Mouse (Mus musculus): Measurements from ENCODE around the gene Akap11. TPM values are rescaled to one million over a fixed set of nuclear protein-coding genes. Genes with fewer than 3 reads are reported as not detected.

Akap11 gene
- polyA plus RNA-seq, 1 experiment: 0.02 TPM

GRCm38 (mm10) chr14:78468991-78469390 lies 67.6 kb downstream of the Akap11 start:
- H3K4me1 ChIP-seq (ENCODE audit: control insufficient read depth): no peaks in the 10 kb centered on the region
- no peaks in the 10 kb centered on the region for H3K27me3 ChIP-seq (ENCODE audit: control insufficient read depth)
- TF ChIP-seq TAL1 (IDR thresholded peaks at IDR 0.05; ENCODE audit: low read length) (no peak), GATA1 (IDR thresholded peaks at IDR 0.05; ENCODE audit: low read length) (no peak)
- H3K9me3 ChIP-seq (ENCODE audit: control insufficient read depth, low read length): no peaks in the 10 kb centered on the region
- H3K36me3 ChIP-seq (ENCODE audit: control insufficient read depth): no peaks in the 10 kb centered on the region
- H3K4me3 ChIP-seq (replicated peaks): no peak overlapping the region

- TF ChIP-seq GATA1 (IDR thresholded peaks at IDR 0.05; ENCODE audit: low read length) (no peak), TAL1 (IDR thresholded peaks at IDR 0.05; ENCODE audit: low read length) (no peak)
- H3K9me3 ChIP-seq (ENCODE audit: control insufficient read depth, low read length): no peaks in the 10 kb centered on the region
- H3K4me1 ChIP-seq (ENCODE audit: control insufficient read depth): no peaks in the 10 kb centered on the region
- no peak overlapping the region for H3K4me3 ChIP-seq (replicated peaks)
- H3K36me3 ChIP-seq (ENCODE audit: control insufficient read depth): no peaks in the 10 kb centered on the region
- no peaks in the 10 kb centered on the region for H3K27me3 ChIP-seq (ENCODE audit: control insufficient read depth)
Measured at GRCm38 (mm10) chr14:78467994-78468393, 68.6 kb downstream of the Akap11 start.

DNA sequence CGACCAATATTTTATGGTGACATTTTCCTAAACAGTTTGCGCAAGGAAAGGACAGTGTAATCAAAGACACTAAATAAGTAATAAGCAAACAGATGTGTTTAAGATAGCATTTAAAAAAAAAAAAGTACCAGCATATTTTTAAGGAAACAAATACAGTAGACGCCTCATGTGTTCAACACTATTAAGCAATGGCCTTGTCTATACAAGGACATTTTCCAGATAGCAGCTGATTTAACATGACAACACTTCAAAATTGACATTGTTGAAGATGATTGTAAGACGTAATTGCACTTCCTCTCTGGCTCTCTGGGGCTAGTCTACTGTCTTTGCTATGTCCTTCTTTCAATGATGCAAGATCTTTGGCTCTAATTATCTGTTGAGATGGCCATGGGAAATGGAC lies 72.3 kb downstream of the Akap11 start:
- Histone ChIP-seq H3K36me3 (ENCODE audit: control insufficient read depth) (no peaks in the 10 kb centered on the region), H3K4me3 (replicated peaks) (no peak overlapping the region), H3K27me3 (ENCODE audit: control insufficient read depth) (no peaks in the 10 kb centered on the region), H3K4me1 (ENCODE audit: control insufficient read depth) (no peaks in the 10 kb centered on the region), H3K9me3 (ENCODE audit: control insufficient read depth, low read length) (no peaks in the 10 kb centered on the region)
- TF ChIP-seq GATA1 (IDR thresholded peaks at IDR 0.05; ENCODE audit: low read length): no peak
- no peak for TF ChIP-seq TAL1 (IDR thresholded peaks at IDR 0.05; ENCODE audit: low read length)

- H3K36me3 ChIP-seq (ENCODE audit: control insufficient read depth): no peaks in the 10 kb centered on the region
- H3K27me3 ChIP-seq (ENCODE audit: control insufficient read depth): no peaks in the 10 kb centered on the region
- no peaks in the 10 kb centered on the region for H3K9me3 ChIP-seq (ENCODE audit: control insufficient read depth, low read length)
- H3K4me3 ChIP-seq (replicated peaks): no peak overlapping the region
- no peaks in the 10 kb centered on the region for H3K4me1 ChIP-seq (ENCODE audit: control insufficient read depth)
- no peak for TF ChIP-seq TAL1 (IDR thresholded peaks at IDR 0.05; ENCODE audit: low read length)
- TF ChIP-seq GATA1 (IDR thresholded peaks at IDR 0.05; ENCODE audit: low read length): no peak
Measured at GRCm38 (mm10) chr14:78459121-78459520, 77.5 kb downstream of the Akap11 start.

DNA sequence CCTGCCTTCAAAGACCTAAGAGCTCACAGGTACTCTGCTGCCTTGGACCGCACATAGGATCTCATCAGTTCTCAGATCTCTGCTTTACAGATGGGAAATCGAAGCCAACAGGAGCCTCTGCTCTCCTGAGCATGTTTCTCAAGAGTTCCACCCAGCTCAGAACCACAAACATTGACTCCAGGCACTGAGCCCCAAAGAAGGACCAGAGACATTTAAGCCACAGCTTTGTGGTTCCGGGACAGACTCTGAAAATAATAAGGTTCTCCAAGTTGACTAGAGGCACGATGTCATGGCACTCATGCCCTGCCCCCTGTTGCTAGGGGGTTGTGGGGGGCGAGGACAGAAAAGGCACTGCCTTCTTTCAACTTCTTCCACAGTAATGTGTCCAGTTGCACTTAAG lies 77.9 kb downstream of the Akap11 start:
- Histone ChIP-seq H3K27me3 (ENCODE audit: control insufficient read depth) (no peaks in the 10 kb centered on the region), H3K4me1 (ENCODE audit: control insufficient read depth) (no peaks in the 10 kb centered on the region), H3K9me3 (ENCODE audit: control insufficient read depth, low read length) (no peaks in the 10 kb centered on the region), H3K4me3 (replicated peaks) (no peak overlapping the region), H3K36me3 (ENCODE audit: control insufficient read depth) (no peaks in the 10 kb centered on the region)
- TF ChIP-seq TAL1 (IDR thresholded peaks at IDR 0.05; ENCODE audit: low read length) (no peak), GATA1 (IDR thresholded peaks at IDR 0.05; ENCODE audit: low read length) (no peak)

- Histone ChIP-seq H3K36me3 (ENCODE audit: control insufficient read depth) (no peaks in the 10 kb centered on the region), H3K4me1 (ENCODE audit: control insufficient read depth) (no peaks in the 10 kb centered on the region)
- no peak for TF ChIP-seq GATA1 (IDR thresholded peaks at IDR 0.05; ENCODE audit: low read length)
- TF ChIP-seq TAL1 (IDR thresholded peaks at IDR 0.05; ENCODE audit: low read length): no peak
Measured at GRCm38 (mm10) chr14:78454970-78455369, 81.6 kb downstream of the Akap11 start.

DNA sequence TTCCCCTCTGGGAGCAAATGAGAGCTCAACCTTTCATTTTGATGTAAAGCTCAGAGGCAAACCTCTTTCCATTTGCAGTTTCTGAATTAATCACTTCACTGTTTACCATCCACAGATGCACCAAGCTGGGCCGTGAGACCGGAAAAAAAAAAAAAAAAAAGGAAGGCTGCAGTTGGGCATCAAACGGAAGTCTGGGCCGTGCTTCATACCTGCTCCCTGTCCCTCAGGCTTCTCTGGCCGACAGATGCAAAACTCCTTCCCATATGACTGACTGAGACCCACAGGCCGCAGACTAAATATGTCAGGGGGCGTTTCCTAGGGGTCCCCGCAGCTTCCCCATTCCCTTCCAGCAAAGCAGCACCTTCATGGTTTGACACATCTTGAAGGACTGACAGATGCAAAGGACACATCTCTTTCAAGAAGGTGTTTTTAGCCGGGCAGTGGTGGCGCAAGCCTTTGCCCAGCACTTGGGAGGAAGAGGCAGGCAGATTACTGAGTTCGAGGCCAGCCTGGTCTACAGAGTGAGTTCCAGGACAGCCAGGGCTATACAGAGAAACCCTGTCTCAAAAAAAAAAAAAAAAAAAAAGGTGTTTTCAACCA lies 87.7 kb downstream of the Akap11 start:
- no peaks in the 10 kb centered on the region for H3K4me1 ChIP-seq (ENCODE audit: control insufficient read depth)
- TF ChIP-seq GATA1 (IDR thresholded peaks at IDR 0.05; ENCODE audit: low read length): no peak
- H3K36me3 ChIP-seq (ENCODE audit: control insufficient read depth): no peaks in the 10 kb centered on the region
- H3K27me3 ChIP-seq (ENCODE audit: control insufficient read depth): no peaks in the 10 kb centered on the region
- no peak overlapping the region for H3K4me3 ChIP-seq (replicated peaks)
- H3K9me3 ChIP-seq (ENCODE audit: control insufficient read depth, low read length): no peaks in the 10 kb centered on the region; the same call in 1 of the 2 replicates

More at GRCm38 (mm10) chr14:78454970-78455369, 81.6 kb downstream of the Akap11 start:
- Histone ChIP-seq H3K27me3 (ENCODE audit: control insufficient read depth) (no peaks in the 10 kb centered on the region), H3K9me3 (ENCODE audit: control insufficient read depth, low read length) (no peaks in the 10 kb centered on the region; the same call in 1 of the 2 replicates), H3K4me3 (replicated peaks) (no peak overlapping the region)

DNA sequence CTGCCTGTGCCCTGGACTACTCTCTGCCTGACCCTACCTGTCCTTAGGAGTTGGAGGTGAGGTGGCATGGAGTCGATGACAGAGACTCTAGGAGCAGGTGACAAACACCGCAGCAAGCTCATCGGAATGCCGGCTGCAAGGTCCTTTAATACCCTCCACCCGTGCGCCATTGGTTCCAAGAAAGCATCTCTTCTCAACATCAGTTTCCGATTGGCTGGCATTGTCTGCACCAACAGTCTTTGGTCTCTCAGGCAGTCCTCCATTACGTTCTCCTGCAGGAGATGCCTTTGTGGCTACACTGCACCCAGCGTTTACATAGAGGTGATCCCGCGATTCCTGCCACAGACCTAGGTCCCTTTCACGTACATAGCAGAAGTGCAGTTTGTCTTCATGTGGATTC lies 88.6 kb downstream of the Akap11 start:
- Histone ChIP-seq H3K4me1 (ENCODE audit: control insufficient read depth) (no peaks in the 10 kb centered on the region), H3K9me3 (ENCODE audit: control insufficient read depth, low read length) (no peaks in the 10 kb centered on the region; the same call in 1 of the 2 replicates), H3K36me3 (ENCODE audit: control insufficient read depth) (no peaks in the 10 kb centered on the region), H3K27me3 (ENCODE audit: control insufficient read depth) (no peaks in the 10 kb centered on the region), H3K4me3 (replicated peaks) (no peak overlapping the region)
- TF ChIP-seq GATA1 (IDR thresholded peaks at IDR 0.05; ENCODE audit: low read length): no peak

GRCm38 (mm10) chr14:78447542-78447941 lies 89.1 kb downstream of the Akap11 start:
- H3K4me1 ChIP-seq (ENCODE audit: control insufficient read depth): no peaks in the 10 kb centered on the region
- H3K4me3 ChIP-seq (replicated peaks): no peak overlapping the region
- H3K27me3 ChIP-seq (ENCODE audit: control insufficient read depth): no peaks in the 10 kb centered on the region
- H3K9me3 ChIP-seq (ENCODE audit: control insufficient read depth, low read length): no peaks in the 10 kb centered on the region; the same call in 1 of the 2 replicates
- no peaks in the 10 kb centered on the region for H3K36me3 ChIP-seq (ENCODE audit: control insufficient read depth)
- TF ChIP-seq GATA1 (IDR thresholded peaks at IDR 0.05; ENCODE audit: low read length) (no peak), TAL1 (IDR thresholded peaks at IDR 0.05; ENCODE audit: low read length) (no peak)

Other genes with a start within 250 kb of the Akap11 start
- not detected in 2 replicates for gene Tnfsf11, start 228.8 kb downstream of the Akap11 start, polyA plus RNA-seq (2012)
- not detected in 2 replicates for gene Dgkh, start 196.0 kb upstream of the Akap11 start, polyA plus RNA-seq (2012)

Data from erythroblast, embryonic 14.5 days (primary cell).